Mouse (Mus musculus) limb, embryonic 10.5 days (tissue): Measurements from ENCODE around the gene Vmn1r43. TPM values are rescaled to one million over a fixed set of nuclear protein-coding genes. Genes with fewer than 3 reads are reported as not detected.
"Not testable (repeated sequence)": the region's sequence is repeated elsewhere in the genome, so short reads cannot be mapped to it uniquely, and the experiment has no call there.

Experiments
- DNase-seq: peaks from one replicate; pipeline ENCODE4 v3.0.0-alpha.2; 2017; ENCODE audit warnings: low spot score
- H3K27ac ChIP-seq: fragments of 300-500 bp; sonication (generic); 2 replicates; pipeline ENCODE4 v1.5.1; 2016; ENCODE audit warnings: mild to moderate bottlenecking
- H3K27me3 ChIP-seq: fragments of 300-500 bp; sonication (generic); 2 replicates; pipeline ENCODE4 v1.6.1; 2016; ENCODE audit warnings: low read depth, mild to moderate bottlenecking; ENCODE audit not compliant: poor library complexity, severe bottlenecking
- H3K36me3 ChIP-seq: fragments of 300-500 bp; sonication (generic); 2 replicates; pipeline ENCODE4 v1.6.1; 2016; ENCODE audit warnings: mild to moderate bottlenecking, moderate library complexity
- H3K4me1 ChIP-seq: fragments of 300-500 bp; sonication (generic); 2 replicates; pipeline ENCODE4 v1.6.1; 2016
- H3K4me3 ChIP-seq: fragments of 300-500 bp; sonication (generic); 2 replicates; pipeline ENCODE4 v1.5.1; 2016; ENCODE audit warnings: mild to moderate bottlenecking, moderate library complexity
- H3K9me3 ChIP-seq: fragments of 300-500 bp; sonication (generic); replicated peaks from 2 replicates; pipeline ENCODE4 v1.6.1; 2016; ENCODE audit warnings: mild to moderate bottlenecking
- WGBS: fragments of 180-500 bp; shearing (Covaris S2); methylation state at CpG from one replicate; pipeline ENCODE4 v1.1.7; 2016; 5-methylcytosine and 5-hydroxymethylcytosine counted together
- polyA plus RNA-seq: library from polyadenylated mRNA; unstranded; fragments of >200 nt; fragmentation: Nextera tagmentation; extraction: Ambion mirVana; gene quantifications from 2 replicates; pipeline ENCODE4 v1.2.1, GENCODE M21; 2016

The Vmn1r43 gene
- polyA plus RNA-seq, result not detected in 2 replicates

GRCm38 (mm10) chr6:89876313-89876712 is at the start of gene Vmn1r43, which contains the start of gene Vmn1r42:
Vmn1r43 (minus strand) TSS chr6:89876413.
Vmn1r42 (minus strand) TSS chr6:89876413.
- H3K9me3 ChIP-seq, H3K27ac ChIP-seq, DNase-seq, H3K36me3 ChIP-seq, H3K27me3 ChIP-seq, H3K4me1 ChIP-seq, H3K4me3 ChIP-seq: not testable (repeated sequence)
- WGBS, result 84% methylated on average over 3 of the region's 3 CpGs

- no peak for DNase-seq
- no peak overlapping the region for H3K4me3 ChIP-seq
- H3K4me1 ChIP-seq, result no peaks in the 10 kb centered on the region
- H3K36me3 ChIP-seq, result no peaks in the 10 kb centered on the region
- no peaks in the 10 kb centered on the region for H3K9me3 ChIP-seq
- H3K27me3 ChIP-seq, result no peaks in the 10 kb centered on the region
- H3K27ac ChIP-seq, result no peak overlapping the region
- 68% methylated on average over 2 of the region's 2 CpGs for WGBS
Measured at GRCm38 (mm10) chr6:89883812-89884211, 7.6 kb upstream of the Vmn1r43 start.

DNA sequence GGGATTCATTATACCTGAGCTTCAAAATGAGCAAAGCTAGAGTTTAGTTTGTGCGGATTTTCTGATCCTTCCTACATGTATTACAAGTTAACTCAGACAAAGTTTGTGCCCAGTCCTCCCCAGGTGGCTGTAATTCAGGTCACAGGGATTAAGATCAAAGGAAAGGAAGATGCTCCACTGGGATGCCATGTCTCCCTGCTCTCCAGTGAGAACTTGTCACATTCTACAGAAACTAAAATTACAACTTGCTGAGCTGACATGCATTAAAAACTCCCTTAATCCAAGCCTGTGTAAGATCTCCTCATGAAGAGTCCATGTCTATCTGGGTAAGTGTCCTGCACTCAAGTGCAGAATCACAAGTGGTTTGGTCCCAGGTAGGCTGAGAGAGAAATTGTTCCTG is 7.1 kb upstream of the Vmn1r43 start, which contains the start of gene Vmn1r44:
Gene Vmn1r44, plus strand, starts transcription at position 301 of the 400 bp plus-strand sequence.
- 90% methylated on average over 1 of the region's 1 CpGs for WGBS
- Histone ChIP-seq H3K27me3 (no peaks in the 10 kb centered on the region), H3K9me3 (no peaks in the 10 kb centered on the region), H3K4me1 (no peaks in the 10 kb centered on the region), H3K36me3 (no peaks in the 10 kb centered on the region), H3K4me3 (no peak within 1 kb of the TSS), H3K27ac (no peak within 1 kb of the TSS)
- DNase-seq, result no peak

GRCm38 (mm10) chr6:89880867-89881266 is 4.7 kb upstream of the Vmn1r43 start:
- DNase-seq, result no peak
- H3K36me3 ChIP-seq, result no peaks in the 10 kb centered on the region
- no peaks in the 10 kb centered on the region for H3K4me1 ChIP-seq
- no peak overlapping the region for H3K27ac ChIP-seq
- no peaks in the 10 kb centered on the region for H3K27me3 ChIP-seq
- H3K4me3 ChIP-seq, result no peak overlapping the region
- H3K9me3 ChIP-seq, result no peaks in the 10 kb centered on the region

- no peaks in the 10 kb centered on the region for H3K9me3 ChIP-seq
Measured at GRCm38 (mm10) chr6:89876963-89877362, 750 bp upstream of the Vmn1r43 start.

DNA sequence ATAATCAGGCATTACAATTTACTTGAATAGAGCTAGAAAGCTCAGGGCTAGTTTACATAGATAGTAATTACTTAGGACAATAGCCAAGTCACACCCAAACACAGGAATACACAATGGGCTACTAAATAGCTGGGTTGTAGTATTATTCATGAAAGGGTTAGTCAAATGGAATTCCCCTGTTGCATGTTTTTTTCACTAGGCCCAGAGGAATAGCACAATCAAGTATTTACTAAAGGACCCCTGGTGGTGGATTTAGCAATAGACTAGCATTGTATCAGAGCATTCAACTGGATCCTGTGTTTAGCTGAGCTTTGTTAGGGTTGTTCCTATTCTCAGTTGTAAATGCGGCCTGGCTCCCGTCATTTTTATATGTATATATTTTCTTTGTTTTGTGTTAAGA is 8.2 kb downstream of the Vmn1r43 start:
- WGBS, result 96% methylated on average over 2 of the region's 2 CpGs
- H3K4me3 ChIP-seq, result no peak overlapping the region

More at GRCm38 (mm10) chr6:89876963-89877362, 750 bp upstream of the Vmn1r43 start:
- no peak for DNase-seq
- WGBS, result 82% methylated on average over 2 of the region's 2 CpGs
- Histone ChIP-seq H3K4me1 (no peaks in the 10 kb centered on the region), H3K27me3 (no peaks in the 10 kb centered on the region), H3K4me3 (no peak overlapping the region), H3K36me3 (no peaks in the 10 kb centered on the region), H3K27ac (no peak overlapping the region)

DNA sequence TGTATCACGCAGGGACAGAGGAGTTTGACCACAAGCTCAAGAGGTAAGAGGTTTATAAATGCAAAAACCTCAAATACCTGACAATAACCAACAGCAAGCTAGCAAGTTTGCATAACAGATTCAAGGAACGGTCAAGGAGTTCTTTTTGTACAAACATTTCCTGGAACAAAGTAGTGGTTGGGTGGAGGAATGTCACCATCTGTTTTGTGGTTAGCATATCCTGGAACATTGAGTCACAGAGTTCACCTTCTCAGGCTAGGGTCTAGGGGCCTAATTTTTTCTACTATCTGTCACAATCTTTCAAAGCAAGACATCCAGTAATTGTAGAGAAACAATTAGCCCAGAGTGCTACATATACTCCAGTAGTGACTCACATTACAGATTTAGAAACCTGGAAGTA is 8.9 kb downstream of the Vmn1r43 start:
- H3K27ac ChIP-seq, result no peak overlapping the region
- 95% methylated on average over 2 of the region's 2 CpGs for WGBS
- H3K4me1 ChIP-seq, result no peaks in the 10 kb centered on the region
- no peak overlapping the region for H3K4me3 ChIP-seq
- 0 out of 2 replicates have a peak, but pooled peaks cover 3% of the 10 kb centered on the region for H3K9me3 ChIP-seq
- DNase-seq, result no peak
- H3K27me3 ChIP-seq, result no peaks in the 10 kb centered on the region
- no peaks in the 10 kb centered on the region for H3K36me3 ChIP-seq

More for the DNA sequence above, 8.2 kb downstream of the Vmn1r43 start:
- H3K27ac ChIP-seq, result no peak overlapping the region
- no peaks in the 10 kb centered on the region for H3K27me3 ChIP-seq
- DNase-seq, result no peak
- no peaks in the 10 kb centered on the region for H3K4me1 ChIP-seq
- 0 out of 2 replicates have a peak, but pooled peaks cover 3% of the 10 kb centered on the region for H3K9me3 ChIP-seq
- no peaks in the 10 kb centered on the region for H3K36me3 ChIP-seq

DNA sequence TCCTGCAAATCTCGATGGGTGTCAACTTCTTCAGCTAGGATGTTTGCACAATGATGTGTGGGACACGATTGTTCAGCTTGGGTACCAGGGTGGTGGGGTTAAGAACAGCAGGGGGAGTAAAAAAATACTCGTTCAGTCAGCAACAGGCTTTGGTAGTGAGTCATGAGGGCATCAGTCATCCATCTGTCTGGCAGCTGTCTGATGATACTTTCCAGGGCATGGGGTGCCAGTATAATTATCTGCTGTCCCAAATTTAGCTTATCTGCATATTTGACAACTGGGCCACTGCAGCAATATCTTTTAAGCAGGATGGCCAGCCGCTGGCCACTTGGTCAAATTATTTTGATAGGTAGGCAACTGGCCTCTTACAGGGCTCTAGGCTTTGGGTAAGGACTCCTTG is 12.4 kb downstream of the Vmn1r43 start:
- Histone ChIP-seq H3K9me3 (peaks cover 5% of the 10 kb centered on the region; the same call in 1 of the 2 replicates), H3K4me3 (no peak overlapping the region), H3K4me1 (no peaks in the 10 kb centered on the region), H3K27ac (no peak overlapping the region), H3K36me3 (no peaks in the 10 kb centered on the region), H3K27me3 (no peaks in the 10 kb centered on the region)
- DNase-seq, result no peak
- 83% methylated on average over 4 of the region's 4 CpGs for WGBS

- Histone ChIP-seq H3K9me3 (peaks cover 1% of the 10 kb centered on the region; the same call in 1 of the 2 replicates), H3K27ac (no peak overlapping the region), H3K27me3 (no peaks in the 10 kb centered on the region), H3K4me3 (no peak overlapping the region), H3K4me1 (no peaks in the 10 kb centered on the region), H3K36me3 (no peaks in the 10 kb centered on the region)
- WGBS, result 81% methylated on average over 2 of the region's 2 CpGs
- DNase-seq, result no peak
Measured at GRCm38 (mm10) chr6:89859839-89860238, 16.4 kb downstream of the Vmn1r43 start.

- Histone ChIP-seq H3K27ac (no peak overlapping the region), H3K4me1 (no peaks in the 10 kb centered on the region), H3K4me3 (no peak overlapping the region), H3K9me3 (peaks cover 1% of the 10 kb centered on the region; the same call in 1 of the 2 replicates), H3K36me3 (no peaks in the 10 kb centered on the region), H3K27me3 (no peaks in the 10 kb centered on the region)
- WGBS, result 82% methylated on average over 3 of the region's 3 CpGs
- no peak for DNase-seq
Measured at GRCm38 (mm10) chr6:89857552-89857951, 18.7 kb downstream of the Vmn1r43 start.

Other genes with a start within 250 kb of the Vmn1r43 start
- gene Txnrd3, start 232.4 kb downstream of the Vmn1r43 start, polyA plus RNA-seq, result 9.5 and 11.0 TPM in 2 replicates
- not detected in 2 replicates for gene Vmn1r40, start 168.9 kb downstream of the Vmn1r43 start, polyA plus RNA-seq
- not detected in 2 replicates for gene Vmn1r41, start 135.6 kb downstream of the Vmn1r43 start, polyA plus RNA-seq
- gene Vmn1r42, start within 50 bp of the Vmn1r43 start, polyA plus RNA-seq, result not detected in 2 replicates
- not detected in 2 replicates for gene Vmn1r44, start 7.2 kb upstream of the Vmn1r43 start, polyA plus RNA-seq
- gene Vmn1r45, start 64.2 kb upstream of the Vmn1r43 start, polyA plus RNA-seq, result not detected in 2 replicates
- gene Vmn1r46, start 92.9 kb upstream of the Vmn1r43 start, polyA plus RNA-seq, result not detected in 2 replicates
- not detected in 2 replicates for gene Vmn1r47, start 139.7 kb upstream of the Vmn1r43 start, polyA plus RNA-seq
- gene Vmn1r48, start 160.4 kb upstream of the Vmn1r43 start, polyA plus RNA-seq, result not detected in 2 replicates
- gene Vmn1r49, start 202.1 kb upstream of the Vmn1r43 start, polyA plus RNA-seq, result not detected in 2 replicates
- gene Vmn1r50, start 225.0 kb upstream of the Vmn1r43 start, polyA plus RNA-seq, result not detected in 2 replicates
- not detected in 2 replicates for gene Vmn1r51, start 246.2 kb upstream of the Vmn1r43 start, polyA plus RNA-seq